Mouse (Mus musculus): Measurements from ENCODE around the gene Scrn2. TPM values are rescaled to one million over a fixed set of nuclear protein-coding genes. Genes with fewer than 3 reads are reported as not detected.

Gene Scrn2
- polyA plus RNA-seq, 2 experiments = 20.3 to 23.3 TPM

- Histone ChIP-seq H3K9me3 (ENCODE audit: control insufficient read depth, low read length) (no peaks in the 10 kb centered on the region), H3K36me3 (ENCODE audit: control insufficient read depth, insufficient read depth, low read length) (no peaks in the 10 kb centered on the region), H3K27ac (replicated peaks; ENCODE audit: low read depth, low read length) (no peak overlapping the region), H3K27me3 (ENCODE audit: control insufficient read depth, insufficient read depth, low read length) (no peaks in the 10 kb centered on the region), H3K4me2 (replicated peaks; ENCODE audit: low read depth, low read length, severe bottlenecking) (no peak overlapping the region), H3K4me1 (ENCODE audit: control insufficient read depth, insufficient read depth, low read length) (peaks cover 9% of the 10 kb centered on the region), H3K9ac (ENCODE audit: low read depth, low read length, severe bottlenecking) (no peak overlapping the region), H3K4me3 (replicated peaks; ENCODE audit: low read length) (no peak overlapping the region)
- no peak for TF ChIP-seq POLR2A (IDR thresholded peaks at IDR 0.05; ENCODE audit: borderline replicate concordance, extremely low read depth, insufficient read depth, insufficient read length)
- no peak for DNase-seq (ENCODE audit: low spot score)
- no peak for ATAC-seq (ENCODE audit: low FRiP score, low read depth)
- 37% methylated on average over 9 of the region's 9 CpGs for WGBS
These were observed 50.6 kb downstream of the Scrn2 start for GRCm38 (mm10) chr11:97080291-97080690.

- DNase-seq (ENCODE audit: low spot score) (no peak), ATAC-seq (ENCODE audit: low FRiP score, low read depth) (no peak)
- no peak overlapping the region for H3K4me2 ChIP-seq (replicated peaks; ENCODE audit: low read depth, low read length, severe bottlenecking)
- no peak for TF ChIP-seq POLR2A (IDR thresholded peaks at IDR 0.05; ENCODE audit: borderline replicate concordance, extremely low read depth, insufficient read depth, insufficient read length)
- no peaks in the 10 kb centered on the region for H3K27me3 ChIP-seq (ENCODE audit: control insufficient read depth, insufficient read depth, low read length)
- WGBS = 31% methylated on average over 11 of the region's 11 CpGs
- no peaks in the 10 kb centered on the region for H3K36me3 ChIP-seq (ENCODE audit: control insufficient read depth, insufficient read depth, low read length)
- no peaks in the 10 kb centered on the region for H3K9me3 ChIP-seq (ENCODE audit: control insufficient read depth, low read length)
- no peak overlapping the region for H3K9ac ChIP-seq (ENCODE audit: low read depth, low read length, severe bottlenecking)
- peaks cover 9% of the 10 kb centered on the region for H3K4me1 ChIP-seq (ENCODE audit: control insufficient read depth, insufficient read depth, low read length)
- no peak overlapping the region for H3K27ac ChIP-seq (replicated peaks; ENCODE audit: low read depth, low read length)
- no peak overlapping the region for H3K4me3 ChIP-seq (replicated peaks; ENCODE audit: low read length)
These were observed 53.2 kb downstream of the Scrn2 start for GRCm38 (mm10) chr11:97082977-97083376.

Small RNA genes within 50 kb of the gene (microRNA-seq; reads per million reads assigned to microRNA genes)
- 1.4 reads per million for gene Mir8103

Other genes starting within 250 kb of the Scrn2 start
- gene Cbx1, start 240.8 kb upstream of the Scrn2 start, polyA plus RNA-seq (2012; rRNA removed) = 68.4 and 98.9 TPM in 2 replicates
- 87.8 and 98.5 TPM in 2 replicates for gene Cbx1, start 240.8 kb upstream of the Scrn2 start, polyA plus RNA-seq (2014; fragmentation: Nextera tagmentation; extraction: Ambion mirVana)
- 94.5 and 125 TPM in 2 replicates for gene Nfe2l1, start 200.0 kb upstream of the Scrn2 start, polyA plus RNA-seq (2012; rRNA removed)
- 42.0 and 49.6 TPM in 2 replicates for gene Nfe2l1, start 200.0 kb upstream of the Scrn2 start, polyA plus RNA-seq (2014; fragmentation: Nextera tagmentation; extraction: Ambion mirVana)
- gene Copz2, start 180.1 kb upstream of the Scrn2 start, polyA plus RNA-seq (2012; rRNA removed) = 117 and 141 TPM in 2 replicates
- 201 and 210 TPM in 2 replicates for gene Copz2, start 180.1 kb upstream of the Scrn2 start, polyA plus RNA-seq (2014; fragmentation: Nextera tagmentation; extraction: Ambion mirVana)
- gene Cdk5rap3, start 113.4 kb upstream of the Scrn2 start, polyA plus RNA-seq (2012; rRNA removed) = 71.4 and 74.5 TPM in 2 replicates
- 79.6 and 83.6 TPM in 2 replicates for gene Cdk5rap3, start 113.4 kb upstream of the Scrn2 start, polyA plus RNA-seq (2014; fragmentation: Nextera tagmentation; extraction: Ambion mirVana)
- 0.47 and 1.2 TPM in 2 replicates for gene Prr15l, start 101.8 kb upstream of the Scrn2 start, polyA plus RNA-seq (2012; rRNA removed)
- gene Prr15l, start 101.8 kb upstream of the Scrn2 start, polyA plus RNA-seq (2014; fragmentation: Nextera tagmentation; extraction: Ambion mirVana) = 3.3 and 3.7 TPM in 2 replicates
- gene Pnpo, start 86.0 kb upstream of the Scrn2 start, polyA plus RNA-seq (2012; rRNA removed) = 13.9 and 15.4 TPM in 2 replicates
- 22.6 and 24.2 TPM in 2 replicates for gene Pnpo, start 86.0 kb upstream of the Scrn2 start, polyA plus RNA-seq (2014; fragmentation: Nextera tagmentation; extraction: Ambion mirVana)
- 16.0 and 22.3 TPM in 2 replicates for gene Sp2, start 47.0 kb upstream of the Scrn2 start, polyA plus RNA-seq (2012; rRNA removed)
- gene Sp2, start 47.0 kb upstream of the Scrn2 start, polyA plus RNA-seq (2014; fragmentation: Nextera tagmentation; extraction: Ambion mirVana) = 17.1 and 18.7 TPM in 2 replicates
- 4.8 and 5.6 TPM in 2 replicates for gene Sp6, start 16.5 kb upstream of the Scrn2 start, polyA plus RNA-seq (2012; rRNA removed)
- 3.9 and 4.5 TPM in 2 replicates for gene Sp6, start 16.5 kb upstream of the Scrn2 start, polyA plus RNA-seq (2014; fragmentation: Nextera tagmentation; extraction: Ambion mirVana)
- 0.63 and 0.95 TPM in 2 replicates for gene Lrrc46, start 11.5 kb downstream of the Scrn2 start, polyA plus RNA-seq (2012; rRNA removed)
- 0.69 and 0.91 TPM in 2 replicates for gene Lrrc46, start 11.5 kb downstream of the Scrn2 start, polyA plus RNA-seq (2014; fragmentation: Nextera tagmentation; extraction: Ambion mirVana)
- gene Mrpl10, start 11.6 kb downstream of the Scrn2 start, polyA plus RNA-seq (2012; rRNA removed) = 84.5 and 92.2 TPM in 2 replicates
- gene Mrpl10, start 11.6 kb downstream of the Scrn2 start, polyA plus RNA-seq (2014; fragmentation: Nextera tagmentation; extraction: Ambion mirVana) = 77.3 and 82.3 TPM in 2 replicates
- gene Osbpl7, start 20.7 kb downstream of the Scrn2 start, polyA plus RNA-seq (2012; rRNA removed) = 12.7 and 15.9 TPM in 2 replicates
- gene Osbpl7, start 20.7 kb downstream of the Scrn2 start, polyA plus RNA-seq (2014; fragmentation: Nextera tagmentation; extraction: Ambion mirVana) = 6.9 and 7.0 TPM in 2 replicates
- 0.10 and 0.11 TPM in 2 replicates for gene Tbx21, start 85.4 kb downstream of the Scrn2 start, polyA plus RNA-seq (2012; rRNA removed)
- gene Tbx21, start 85.4 kb downstream of the Scrn2 start, polyA plus RNA-seq (2014; fragmentation: Nextera tagmentation; extraction: Ambion mirVana) = not detected in 2 replicates
- 62.2 and 82.9 TPM in 2 replicates for gene Tbkbp1, start 121.6 kb downstream of the Scrn2 start, polyA plus RNA-seq (2012; rRNA removed)
- gene Tbkbp1, start 121.6 kb downstream of the Scrn2 start, polyA plus RNA-seq (2014; fragmentation: Nextera tagmentation; extraction: Ambion mirVana) = 9.7 and 11.6 TPM in 2 replicates
- gene Kpnb1, start 157.9 kb downstream of the Scrn2 start, polyA plus RNA-seq (2012; rRNA removed) = 123 and 145 TPM in 2 replicates
- 71.5 and 71.8 TPM in 2 replicates for gene Kpnb1, start 157.9 kb downstream of the Scrn2 start, polyA plus RNA-seq (2014; fragmentation: Nextera tagmentation; extraction: Ambion mirVana)